Mouse (Mus musculus) brain, adult 2 months (tissue): ENCODE measurements around the gene Gjb4.

ENCODE experiments used
- DNase-seq: peaks from one replicate; pipeline ENCODE4 v3.0.0; 2011; ENCODE audit warnings: low read depth, low spot score

Gjb4 gene

GRCm38 (mm10) chr4:127349560-127350300 is 4.2 kb downstream of the Gjb4 start:
- DNase-seq = no peak

GRCm38 (mm10) chr4:127345000-127345399 is 8.9 kb downstream of the Gjb4 start:
- DNase-seq = no peak

GRCm38 (mm10) chr4:127341372-127341771 is 12.5 kb downstream of the Gjb4 start:
- no peak for DNase-seq

GRCm38 (mm10) chr4:127337668-127338067 is 16.2 kb downstream of the Gjb4 start:
- DNase-seq = no peak

GRCm38 (mm10) chr4:127334870-127335504 is 18.9 kb downstream of the Gjb4 start:
- no peak for DNase-seq

GRCm38 (mm10) chr4:127331171-127331570 is 22.7 kb downstream of the Gjb4 start:
- DNase-seq = no peak

GRCm38 (mm10) chr4:127330181-127331100 is 23.4 kb downstream of the Gjb4 start, which contains the start of gene Gjb3:
Gene Gjb3, minus strand, starts transcription at chr4:127330844.
- DNase-seq = peak; percentile 23

GRCm38 (mm10) chr4:127329751-127330150 is 24.1 kb downstream of the Gjb4 start:
- DNase-seq = no peak

GRCm38 (mm10) chr4:127329046-127329445 is 24.8 kb downstream of the Gjb4 start:
- no peak for DNase-seq

- no peak for DNase-seq
Observed at GRCm38 (mm10) chr4:127328378-127328777, 25.5 kb downstream of the Gjb4 start.

GRCm38 (mm10) chr4:127327749-127328148 is 26.1 kb downstream of the Gjb4 start:
- DNase-seq = no peak

- no peak for DNase-seq
Observed at GRCm38 (mm10) chr4:127327258-127327657, 26.6 kb downstream of the Gjb4 start.

GRCm38 (mm10) chr4:127325276-127325675 is 28.6 kb downstream of the Gjb4 start:
- DNase-seq = no peak

- peak; percentile 93 for DNase-seq
Observed at GRCm38 (mm10) chr4:127324759-127325158, 29.1 kb downstream of the Gjb4 start.

GRCm38 (mm10) chr4:127324296-127324695 is 29.6 kb downstream of the Gjb4 start:
- DNase-seq = no peak

GRCm38 (mm10) chr4:127323651-127324050 is 30.2 kb downstream of the Gjb4 start:
- DNase-seq = no peak

GRCm38 (mm10) chr4:127319613-127320012 is 34.3 kb downstream of the Gjb4 start:
- DNase-seq = peak; percentile 80

- DNase-seq = peak; percentile 63
Observed at GRCm38 (mm10) chr4:127317143-127317542, 36.7 kb downstream of the Gjb4 start.

- DNase-seq = no peak
Observed at GRCm38 (mm10) chr4:127315753-127316152, 38.1 kb downstream of the Gjb4 start.

- DNase-seq = peak; percentile 21
Observed at GRCm38 (mm10) chr4:127314585-127314984, 39.3 kb downstream of the Gjb4 start.

- DNase-seq = peak; percentile 85
Observed at GRCm38 (mm10) chr4:127313861-127314260, 40.0 kb downstream of the Gjb4 start, which contains the start of gene Gja4. Gene Gja4, minus strand, starts transcription at chr4:127314039.

GRCm38 (mm10) chr4:127312349-127312748 is 41.5 kb downstream of the Gjb4 start:
- no peak for DNase-seq
